Mouse (Mus musculus) hindbrain, embryonic 14.5 days (tissue): ENCODE measurements around the gene Slc27a5. TPM values are rescaled to one million over a fixed set of nuclear protein-coding genes. Genes with fewer than 3 reads are reported as not detected.
A peak's percentile ranks its signal among the peaks of the same experiment; 100 is the strongest.

Experiments
- ATAC-seq: fragments of 200-750 bp; cut with Nextera tagmentation; 2 replicates; pipeline ENCODE4 v1.8.0; 2017; ENCODE audit warnings: moderate number of reproducible peaks, mild to moderate bottlenecking, moderate TSS enrichment, moderate library complexity; ENCODE audit not compliant: low FRiP score
- DNase-seq: peaks from one replicate; pipeline ENCODE4 v3.0.0-alpha.2; 2015; ENCODE audit warnings: low spot score
- H3K27ac ChIP-seq: fragments of 300-500 bp; sonication (generic); 2 replicates; pipeline ENCODE4 v1.5.1; 2014; ENCODE audit warnings: mild to moderate bottlenecking, moderate library complexity
- H3K27me3 ChIP-seq: fragments of 300-500 bp; sonication (generic); 2 replicates; pipeline ENCODE4 v1.6.1; 2014; ENCODE audit warnings: mild to moderate bottlenecking, low read length, mixed read lengths; ENCODE audit not compliant: control insufficient read depth, insufficient read depth
- H3K36me3 ChIP-seq: fragments of 300-500 bp; sonication (generic); replicated peaks from 2 replicates; pipeline ENCODE4 v1.6.1; 2014; ENCODE audit not compliant: control insufficient read depth, insufficient read depth
- H3K4me1 ChIP-seq: fragments of 300-500 bp; sonication (generic); replicated peaks from 2 replicates; pipeline ENCODE4 v1.6.1; 2014; ENCODE audit warnings: antibody characterized with exemption, low read length, mixed read lengths; ENCODE audit not compliant: control insufficient read depth, insufficient read depth
- H3K4me2 ChIP-seq: fragments of 300-500 bp; sonication (generic); replicated peaks from 2 replicates; pipeline ENCODE4 v1.6.1; 2014; ENCODE audit warnings: mild to moderate bottlenecking, moderate library complexity
- H3K4me3 ChIP-seq: fragments of 300-500 bp; sonication (generic); replicated peaks from 2 replicates; pipeline ENCODE4 v1.5.1; 2014; ENCODE audit warnings: mild to moderate bottlenecking, low read length
- H3K9ac ChIP-seq: fragments of 300-500 bp; sonication (generic); 2 replicates; pipeline ENCODE4 v1.6.1; 2014
- H3K9me3 ChIP-seq: fragments of 300-500 bp; sonication (generic); 2 replicates; pipeline ENCODE4 v1.6.1; 2016; ENCODE audit warnings: low read length; ENCODE audit not compliant: control insufficient read depth
- WGBS: fragments of 180-500 bp; shearing (Covaris S2); extraction: QIAGEN DNeasy Blood & Tissue Kit; methylation state at CpG from one replicate; pipeline ENCODE4 v1.1.7; 2014; 5-methylcytosine and 5-hydroxymethylcytosine counted together
- polyA plus RNA-seq: library from polyadenylated mRNA; unstranded; fragments of >200 nt; fragmentation: Nextera tagmentation; extraction: Ambion mirVana; gene quantifications from 2 replicates; pipeline ENCODE4 v1.2.1, GENCODE M21; 2014

Slc27a5 gene
- polyA plus RNA-seq, 1 experiment from 2014 or later: 0.29 TPM

DNA sequence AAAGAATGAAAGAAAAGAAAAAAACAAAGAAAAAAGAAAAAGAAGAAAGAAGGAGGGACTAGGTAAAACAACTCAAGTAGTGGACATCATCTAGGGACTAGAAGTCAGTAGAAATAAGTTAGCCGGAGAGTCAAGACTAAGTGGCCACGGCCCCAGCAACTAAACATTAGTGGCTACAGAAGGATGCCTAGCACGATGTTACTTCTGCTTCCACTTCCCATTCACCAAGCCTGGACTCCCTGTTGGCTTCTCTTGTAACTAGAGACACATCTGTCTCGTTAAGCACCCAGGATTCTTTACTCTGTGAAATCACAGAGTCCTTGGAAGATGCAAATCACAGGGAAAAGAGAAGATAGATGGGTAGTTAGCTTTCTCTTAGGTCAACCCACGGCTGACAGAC, 40.5 kb downstream of the Slc27a5 start:
- H3K27ac ChIP-seq: no peak overlapping the region
- H3K4me1 ChIP-seq: no peaks in the 10 kb centered on the region
- no peaks in the 10 kb centered on the region for H3K27me3 ChIP-seq
- DNase-seq (no peak), ATAC-seq (no peak)
- H3K4me2 ChIP-seq: no peak overlapping the region
- no peak overlapping the region for H3K4me3 ChIP-seq
- H3K9me3 ChIP-seq: no peaks in the 10 kb centered on the region
- H3K36me3 ChIP-seq: no peaks in the 10 kb centered on the region
- WGBS: 78% methylated on average over 5 of the region's 5 CpGs
- H3K9ac ChIP-seq: no peak overlapping the region

DNA sequence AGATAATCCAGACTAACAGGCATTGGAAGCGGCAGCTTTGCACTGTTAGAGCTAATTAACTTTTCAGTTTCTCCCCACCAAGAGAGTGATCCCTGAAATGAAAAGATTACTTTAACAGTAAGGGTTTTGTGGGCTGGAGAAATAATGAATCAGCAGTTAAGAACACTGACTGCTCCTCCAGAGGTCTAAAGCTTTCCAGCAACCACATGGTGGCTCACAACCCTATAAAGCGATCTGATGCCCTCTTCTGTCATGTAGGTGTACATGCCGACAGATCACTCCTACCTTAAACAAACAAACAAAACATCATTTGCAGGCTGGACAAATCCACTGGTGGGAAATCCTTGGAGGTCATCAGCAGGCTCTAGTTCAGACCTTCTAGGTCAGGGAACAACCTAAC, 43.1 kb downstream of the Slc27a5 start:
- Histone ChIP-seq H3K4me3 (no peak overlapping the region), H3K4me2 (no peak overlapping the region), H3K27ac (no peak overlapping the region), H3K27me3 (no peaks in the 10 kb centered on the region), H3K9ac (no peak overlapping the region), H3K4me1 (peaks cover 3% of the 10 kb centered on the region; the same call in 1 of the 2 replicates), H3K36me3 (no peaks in the 10 kb centered on the region), H3K9me3 (no peaks in the 10 kb centered on the region)
- WGBS: 69% methylated on average over 3 of the region's 3 CpGs
- ATAC-seq: no peak
- no peak for DNase-seq

DNA sequence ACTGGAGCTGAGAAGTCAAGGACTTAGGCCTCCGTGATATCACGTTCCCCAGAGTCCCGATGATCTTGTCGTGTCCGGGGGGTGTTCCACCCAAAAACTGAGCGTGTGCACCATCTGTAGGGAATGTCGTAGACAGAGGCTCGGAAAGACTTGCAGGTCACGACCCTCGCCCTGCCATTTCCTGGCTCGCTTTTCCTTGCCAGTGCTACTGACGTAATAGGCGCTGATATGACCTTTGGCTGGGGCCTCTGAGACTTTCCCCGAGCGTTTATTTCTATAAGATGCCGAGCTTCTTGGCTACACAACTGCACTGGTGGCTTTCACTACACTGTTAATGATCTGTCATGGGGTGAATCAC, 48.1 kb downstream of the Slc27a5 start:
- DNase-seq (no peak), ATAC-seq (no peak; the same call in 1 of the 2 replicates)
- no peaks in the 10 kb centered on the region for H3K36me3 ChIP-seq
- peak overlapping the region; percentile 50 for H3K4me3 ChIP-seq
- H3K9me3 ChIP-seq: no peaks in the 10 kb centered on the region
- no peaks in the 10 kb centered on the region for H3K27me3 ChIP-seq
- H3K27ac ChIP-seq: peak overlapping the region; percentile 86
- H3K4me1 ChIP-seq: peaks cover 9% of the 10 kb centered on the region
- peak overlapping the region; percentile 92 for H3K4me2 ChIP-seq
- H3K9ac ChIP-seq: peak overlapping the region; percentile 68
- 16% methylated on average over 16 of the region's 16 CpGs for WGBS

DNA sequence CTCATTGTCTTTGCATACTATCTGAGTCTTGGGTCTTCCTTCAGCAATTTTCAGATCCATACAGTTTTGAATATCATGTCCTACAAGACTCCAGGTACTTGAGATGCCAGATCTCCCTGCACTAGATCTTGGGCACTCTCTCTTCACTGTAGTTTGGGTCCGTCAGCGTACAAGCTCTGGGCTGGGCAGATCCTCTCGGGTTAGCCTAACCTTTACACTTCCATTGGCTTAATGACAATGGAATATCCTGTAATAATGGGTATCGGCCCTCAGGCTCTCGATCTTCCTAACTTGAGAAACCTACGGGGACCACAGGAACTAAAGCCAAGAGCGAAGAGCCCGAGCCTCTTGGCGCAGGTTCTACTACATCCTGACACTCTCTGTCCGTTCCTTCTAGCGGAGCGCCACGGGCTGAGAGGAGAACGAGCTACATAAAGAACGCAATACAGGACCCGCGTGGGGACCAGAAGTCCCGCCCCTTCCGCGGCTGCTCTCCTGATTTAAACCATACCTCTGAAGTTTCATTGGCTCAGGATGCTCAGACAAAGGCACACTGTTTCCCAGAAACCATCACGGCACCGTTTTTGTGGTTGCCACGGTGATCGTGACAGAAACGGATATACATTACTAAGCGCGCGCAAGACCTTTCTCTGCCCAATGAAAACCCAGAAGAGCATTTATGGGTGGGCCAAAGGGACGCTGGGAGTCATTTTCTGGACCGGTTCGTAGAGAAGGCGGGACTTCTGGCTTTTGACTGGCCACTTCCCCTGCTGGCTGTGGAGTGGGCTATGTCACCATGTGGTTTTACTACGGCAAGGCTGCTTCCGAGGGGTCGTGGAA, 48.7 kb downstream of the Slc27a5 start:
- WGBS: 10% methylated on average over 35 of the region's 35 CpGs
- ATAC-seq (peak; percentile 98), DNase-seq (peak; percentile 97)
- H3K9me3 ChIP-seq: no peaks in the 10 kb centered on the region
- H3K27ac ChIP-seq: peak overlapping the region; percentile 91
- H3K4me2 ChIP-seq: peak overlapping the region; percentile 92
- no peaks in the 10 kb centered on the region for H3K27me3 ChIP-seq
- H3K9ac ChIP-seq: peak overlapping the region; percentile 68
- H3K4me1 ChIP-seq: peaks cover 9% of the 10 kb centered on the region
- H3K36me3 ChIP-seq: no peaks in the 10 kb centered on the region
- peak overlapping the region; percentile 50 for H3K4me3 ChIP-seq

DNA sequence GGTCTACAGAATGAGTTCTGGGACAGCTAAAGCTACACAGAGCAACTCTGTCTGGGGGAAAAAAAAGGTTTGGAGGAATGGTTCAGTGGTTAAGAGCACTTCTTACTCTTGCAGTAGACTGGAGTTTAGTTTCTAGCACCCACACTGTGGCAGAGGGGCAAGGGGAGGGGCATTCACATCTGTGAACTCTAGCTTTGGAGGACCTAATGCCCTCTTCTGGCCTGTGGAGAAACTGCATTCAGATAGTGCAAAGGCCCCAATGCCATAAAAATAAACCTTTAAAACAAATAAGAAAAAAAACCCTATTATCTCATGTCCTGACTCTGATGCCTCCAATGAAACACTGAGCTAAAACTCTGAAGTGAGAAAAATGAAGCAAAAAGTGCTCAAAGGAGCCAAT, 54.5 kb downstream of the Slc27a5 start:
- H3K27ac ChIP-seq: no peak overlapping the region
- no peak for DNase-seq
- H3K4me1 ChIP-seq: no peaks in the 10 kb centered on the region
- H3K9me3 ChIP-seq: no peaks in the 10 kb centered on the region
- no peak overlapping the region for H3K4me2 ChIP-seq
- H3K36me3 ChIP-seq: no peaks in the 10 kb centered on the region
- ATAC-seq: no peak
- no peak overlapping the region for H3K4me3 ChIP-seq
- H3K27me3 ChIP-seq: no peaks in the 10 kb centered on the region
- H3K9ac ChIP-seq: no peak overlapping the region

DNA sequence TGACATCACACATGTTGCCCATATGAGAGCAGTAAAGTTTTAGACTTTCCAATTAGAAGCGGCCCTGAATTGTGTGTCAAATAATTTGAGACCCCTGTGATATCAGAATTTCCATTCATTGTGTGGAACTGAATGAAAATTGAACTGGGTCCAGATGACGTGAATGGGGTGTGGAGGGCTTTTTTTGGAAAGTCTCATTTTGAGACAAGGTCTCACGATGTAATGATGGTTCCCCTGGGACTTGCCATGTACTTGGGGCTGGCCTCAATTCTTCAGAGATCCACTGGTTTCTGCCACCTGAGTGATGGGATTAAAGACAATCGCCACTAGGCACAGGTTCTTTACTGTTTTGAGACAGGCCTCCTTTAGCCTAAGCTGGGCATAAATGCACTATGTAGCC, 57.4 kb downstream of the Slc27a5 start:
- Histone ChIP-seq H3K27me3 (no peaks in the 10 kb centered on the region), H3K36me3 (no peaks in the 10 kb centered on the region), H3K9me3 (no peaks in the 10 kb centered on the region), H3K4me1 (no peaks in the 10 kb centered on the region), H3K4me2 (no peak overlapping the region), H3K27ac (no peak overlapping the region), H3K4me3 (no peak overlapping the region), H3K9ac (no peak overlapping the region)
- ATAC-seq (no peak), DNase-seq (no peak)
- 91% methylated on average over 4 of the region's 4 CpGs for WGBS

Other genes starting within 250 kb of the Slc27a5 start
- 27.7 and 31.0 TPM in 2 replicates for gene Zscan18, start 194.6 kb downstream of the Slc27a5 start, polyA plus RNA-seq
- gene Zfp329, start 179.3 kb downstream of the Slc27a5 start, polyA plus RNA-seq: 30.8 and 31.5 TPM in 2 replicates
- gene Zfp110, start 163.4 kb downstream of the Slc27a5 start, polyA plus RNA-seq: 26.9 and 27.7 TPM in 2 replicates
- gene Zfp128, start 117.0 kb downstream of the Slc27a5 start, polyA plus RNA-seq: 7.8 and 9.1 TPM in 2 replicates
- gene Zscan22, start 100.4 kb downstream of the Slc27a5 start, polyA plus RNA-seq: 10.5 and 13.0 TPM in 2 replicates
- gene Rps5, start 75.9 kb downstream of the Slc27a5 start, polyA plus RNA-seq: 671 and 781 TPM in 2 replicates
- 0.87 and 0.95 TPM in 2 replicates for gene Rnf225, start 70.8 kb downstream of the Slc27a5 start, polyA plus RNA-seq
- 12.2 and 13.9 TPM in 2 replicates for gene Zfp324, start 32.4 kb downstream of the Slc27a5 start, polyA plus RNA-seq
- gene Zfp446, start 20.3 kb downstream of the Slc27a5 start, polyA plus RNA-seq: 6.6 and 8.9 TPM in 2 replicates
- 268 and 271 TPM in 2 replicates for gene Trim28, start 922 bp upstream of the Slc27a5 start, polyA plus RNA-seq
- 37.9 and 40.8 TPM in 2 replicates for gene Zbtb45, start 11.8 kb upstream of the Slc27a5 start, polyA plus RNA-seq
- gene Chmp2a, start 36.6 kb upstream of the Slc27a5 start, polyA plus RNA-seq: 173 and 184 TPM in 2 replicates
- gene Ube2m, start 40.1 kb upstream of the Slc27a5 start, polyA plus RNA-seq: 178 and 179 TPM in 2 replicates
- gene Mzf1, start 56.6 kb upstream of the Slc27a5 start, polyA plus RNA-seq: 6.2 and 6.4 TPM in 2 replicates
- 0.11 and 0.21 TPM in 2 replicates for gene Vmn1r85, start 97.0 kb upstream of the Slc27a5 start, polyA plus RNA-seq
- gene Vmn1r86, start 121.7 kb upstream of the Slc27a5 start, polyA plus RNA-seq: not detected in 2 replicates
- not detected in 2 replicates for gene Vmn1r87, start 142.0 kb upstream of the Slc27a5 start, polyA plus RNA-seq
- gene Vmn1r88, start 161.4 kb upstream of the Slc27a5 start, polyA plus RNA-seq: not detected in 2 replicates
- gene Vmn1r89, start 214.8 kb upstream of the Slc27a5 start, polyA plus RNA-seq: not detected in 2 replicates